Mouse (Mus musculus): ENCODE data around the gene Dcaf8.

Dcaf8 gene

DNA sequence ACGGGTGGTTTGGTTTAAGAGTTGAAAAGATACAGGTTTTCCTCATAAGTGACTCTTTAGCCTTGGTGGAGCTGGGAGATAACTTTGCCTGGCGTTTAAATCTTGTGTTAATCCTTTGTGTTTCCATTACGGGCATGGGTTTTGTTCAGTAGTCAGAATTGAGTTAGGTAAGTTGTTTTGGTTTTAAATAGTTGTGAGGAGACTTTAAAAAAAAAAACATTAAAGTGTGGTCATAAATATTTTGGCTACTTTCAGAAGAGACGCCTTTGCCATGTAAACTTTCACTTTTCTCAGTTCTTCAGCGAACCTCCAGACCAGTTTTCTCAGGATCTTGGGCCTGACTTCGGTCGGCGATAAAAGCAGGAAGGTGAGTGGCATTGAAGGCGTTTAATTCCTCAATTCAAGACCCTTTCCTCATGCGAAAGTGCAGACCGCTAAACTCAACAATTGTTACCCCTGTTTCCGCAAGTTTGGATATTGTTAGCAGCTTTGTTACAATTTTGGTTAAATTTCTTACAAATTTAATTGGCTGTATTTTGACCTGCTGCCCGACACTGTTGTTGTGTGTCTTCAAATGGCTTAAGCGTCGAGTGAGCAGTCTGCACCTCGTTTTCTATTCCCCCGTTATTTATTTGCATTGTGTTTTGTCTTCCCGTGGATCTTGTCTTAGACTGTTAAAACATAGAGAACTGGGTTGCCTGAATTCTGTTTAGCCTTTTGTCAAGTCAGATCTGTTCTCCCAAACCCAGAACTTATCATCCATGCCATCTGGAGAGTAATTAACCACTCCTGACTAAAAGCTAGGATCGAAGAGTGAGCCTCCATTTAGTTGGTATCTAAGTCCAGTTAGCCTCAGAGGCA, 1.3 kb downstream of the Dcaf8 start:
- no peak for DNase-seq

DNA sequence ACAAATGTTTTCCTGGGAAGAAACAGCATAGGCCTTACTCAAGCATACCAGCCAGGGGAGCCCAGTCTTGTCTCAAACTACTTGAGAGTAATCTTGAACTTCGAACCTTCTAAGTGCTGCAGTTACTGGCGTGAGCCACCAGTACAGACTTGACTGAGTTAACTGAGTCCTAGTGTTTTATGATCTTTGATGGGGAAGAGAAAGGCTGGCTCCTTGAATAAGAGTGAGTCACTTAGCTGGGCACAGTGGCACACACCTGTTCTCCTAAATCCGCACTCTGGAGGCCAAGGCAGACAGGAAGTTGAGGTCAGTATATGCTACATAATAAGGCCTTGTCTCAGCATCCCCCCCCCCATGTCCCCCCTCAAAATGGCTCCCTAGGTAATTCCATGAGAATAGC, 6.7 kb downstream of the Dcaf8 start:
- DNase-seq = no peak

DNA sequence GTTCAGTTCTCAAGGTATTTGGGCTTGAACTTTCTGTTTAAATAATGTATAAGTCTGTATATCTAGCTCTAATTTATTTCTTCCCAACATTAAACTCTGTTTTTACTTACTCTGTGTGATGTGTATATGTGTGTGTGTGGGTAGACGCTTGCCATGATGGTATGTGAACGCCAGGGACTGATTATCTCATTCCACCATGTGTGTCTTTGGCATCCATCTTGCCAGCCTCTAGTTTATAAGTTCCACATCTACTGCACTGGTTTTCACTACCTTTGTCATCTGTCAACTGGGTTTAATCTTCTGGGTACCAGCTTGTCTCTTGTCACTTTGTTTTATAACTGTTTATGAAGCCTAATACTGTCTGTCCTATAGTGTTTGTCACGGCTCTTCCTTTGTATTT, 7.6 kb downstream of the Dcaf8 start:
- DNase-seq = no peak

DNA sequence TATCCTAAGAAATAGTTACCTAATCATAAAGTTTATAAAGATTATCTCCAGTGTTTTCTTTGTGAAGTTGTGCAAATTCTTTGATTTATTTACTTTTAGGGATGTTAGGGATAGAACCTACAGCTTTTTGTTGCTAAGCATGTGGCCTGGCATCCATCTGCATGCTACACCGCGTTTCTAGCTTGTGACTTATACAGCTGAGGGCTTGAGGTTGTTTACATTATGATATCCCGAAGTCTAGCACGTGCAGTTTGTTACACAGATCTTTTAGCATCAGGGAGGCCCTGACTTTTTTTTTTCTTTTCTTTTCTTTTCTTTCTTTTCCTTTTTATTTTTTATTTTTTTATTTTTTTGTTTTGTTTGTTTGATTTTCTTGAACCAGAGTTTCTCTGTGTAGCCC, 12.1 kb downstream of the Dcaf8 start:
- DNase-seq = no peak

DNA sequence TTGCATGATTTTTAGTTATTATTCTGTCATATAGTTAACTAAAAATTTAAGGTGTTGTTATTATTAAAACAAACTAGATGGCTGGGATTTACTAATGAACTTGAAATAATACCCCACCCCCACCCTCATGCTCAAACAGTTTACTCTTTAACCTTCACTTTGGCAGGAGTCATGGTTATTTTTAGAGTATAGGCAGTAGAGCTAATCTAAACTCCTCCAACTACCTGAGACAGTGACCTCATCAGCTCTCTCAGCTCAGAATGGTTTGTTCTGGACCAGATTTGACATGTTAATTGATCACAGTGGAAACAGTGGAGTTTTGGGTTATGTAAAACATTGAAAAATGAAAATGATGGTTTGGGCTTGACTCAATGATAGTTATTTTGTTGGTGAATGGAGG, 12.6 kb downstream of the Dcaf8 start:
- DNase-seq = no peak

DNA sequence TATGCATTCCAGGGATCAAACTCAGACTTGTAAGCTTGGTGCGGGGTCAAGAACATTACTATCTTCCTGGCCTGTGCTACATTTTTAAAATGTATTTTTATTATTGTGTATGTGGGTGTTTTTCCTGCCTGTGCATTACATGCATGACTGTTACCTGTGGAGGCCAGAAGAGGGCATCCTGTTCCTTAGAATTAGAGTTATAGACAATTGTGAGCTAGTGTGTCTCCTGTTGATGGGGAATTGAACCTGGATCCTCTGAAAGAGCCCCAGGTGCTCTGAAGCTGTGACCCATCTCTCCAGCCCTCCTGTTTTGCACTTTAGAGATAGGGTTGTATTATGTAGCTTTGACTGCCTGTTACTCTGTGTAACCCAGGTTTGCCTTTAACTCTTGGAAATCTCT, 14.1 kb downstream of the Dcaf8 start:
- DNase-seq = peak; percentile 81

DNA sequence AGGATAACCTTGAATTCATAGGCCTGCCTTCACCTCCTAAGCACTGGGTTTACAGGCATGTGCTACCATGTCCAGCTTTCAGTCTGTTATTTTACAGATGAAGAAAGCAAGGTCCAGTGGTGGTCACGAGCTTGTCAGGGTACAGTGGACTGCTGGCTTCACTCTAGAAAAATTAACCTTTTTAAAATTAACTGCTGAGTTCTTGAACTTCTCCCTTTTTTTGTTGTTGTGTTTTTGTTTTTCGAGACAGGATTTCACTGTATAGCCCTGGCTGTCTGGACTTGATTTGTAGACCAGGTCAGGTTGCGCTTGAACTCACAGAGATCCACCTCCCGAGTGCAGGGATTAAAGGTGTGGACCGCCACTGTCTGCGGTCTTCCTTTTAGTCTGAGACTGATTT, 15.1 kb downstream of the Dcaf8 start:
- no peak for DNase-seq

DNA sequence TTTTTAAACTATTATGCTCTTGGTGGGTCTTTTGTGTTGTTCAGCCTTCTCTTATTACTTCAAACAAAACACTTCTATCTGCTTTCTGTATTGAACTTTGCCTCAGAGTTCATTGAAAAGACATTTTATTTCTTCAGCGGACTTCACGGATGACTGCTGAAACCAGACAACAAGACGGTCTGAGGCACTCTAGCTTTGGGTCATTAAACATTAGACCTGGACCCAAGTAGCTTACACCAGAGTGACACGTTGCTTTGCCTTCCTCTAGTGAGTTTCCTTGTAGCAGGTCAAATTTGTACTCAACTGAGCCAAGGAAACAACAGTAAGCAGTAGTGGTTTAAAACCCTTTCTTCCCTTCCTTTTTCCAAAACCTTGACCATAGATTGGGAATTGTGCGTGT, 20.0 kb downstream of the Dcaf8 start:
- DNase-seq = no peak

DNA sequence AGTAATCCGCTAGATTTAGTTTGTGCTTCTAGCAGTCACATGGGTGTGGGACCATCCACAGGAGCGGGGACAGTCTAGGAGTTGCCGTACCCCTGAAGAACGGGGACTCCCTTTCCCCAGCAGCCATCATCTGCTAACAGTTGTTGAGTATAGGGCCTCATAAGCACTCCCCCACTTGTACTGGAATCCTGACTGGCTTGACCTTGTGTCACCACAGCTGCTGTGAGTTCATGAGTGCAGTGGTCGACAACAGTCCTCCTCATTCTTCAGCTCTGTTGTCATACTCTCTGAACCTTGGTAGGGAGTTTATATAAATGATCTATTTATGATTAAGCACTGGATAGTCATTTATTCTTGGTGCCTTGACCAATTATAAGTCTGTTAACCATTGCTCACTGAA, 21.9 kb downstream of the Dcaf8 start:
- no peak for DNase-seq

DNA sequence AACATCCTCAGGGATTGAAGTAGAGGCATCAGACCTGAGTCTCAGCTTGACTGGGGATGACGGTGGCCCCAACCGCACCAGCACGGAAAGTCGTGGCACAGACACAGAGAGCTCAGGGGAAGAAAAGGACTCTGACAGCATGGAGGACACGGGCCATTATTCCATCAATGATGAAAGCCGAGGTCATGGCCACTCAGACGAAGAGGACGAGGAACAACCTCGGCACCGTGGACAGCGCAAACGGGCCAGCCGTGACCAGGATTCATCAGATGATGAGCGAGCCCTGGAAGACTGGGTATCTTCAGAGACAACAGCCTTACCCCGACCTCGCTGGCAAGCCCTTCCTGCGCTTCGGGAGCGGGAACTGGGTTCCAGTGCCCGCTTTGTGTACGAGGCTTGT, 24.5 kb downstream of the Dcaf8 start:
- no peak for DNase-seq

DNA sequence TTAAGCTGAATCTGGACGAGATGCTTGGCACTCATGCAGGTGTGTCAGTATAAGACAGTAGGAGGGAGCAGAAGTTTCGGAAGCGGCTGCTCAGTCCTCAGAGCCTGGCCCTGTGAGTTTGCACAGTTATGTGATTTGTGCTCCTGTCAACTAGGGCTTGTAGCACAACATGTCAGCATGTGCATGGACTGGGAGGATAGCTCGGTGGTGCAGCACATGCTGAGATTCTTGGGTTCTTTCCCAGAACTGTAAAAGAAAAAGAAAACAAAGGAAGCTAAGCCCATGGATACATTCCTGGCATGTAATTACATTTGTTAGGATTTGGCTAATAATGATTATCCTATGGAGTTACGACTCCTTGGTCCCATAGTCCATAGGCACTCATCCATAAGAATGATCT, 25.3 kb downstream of the Dcaf8 start:
- DNase-seq = no peak

DNA sequence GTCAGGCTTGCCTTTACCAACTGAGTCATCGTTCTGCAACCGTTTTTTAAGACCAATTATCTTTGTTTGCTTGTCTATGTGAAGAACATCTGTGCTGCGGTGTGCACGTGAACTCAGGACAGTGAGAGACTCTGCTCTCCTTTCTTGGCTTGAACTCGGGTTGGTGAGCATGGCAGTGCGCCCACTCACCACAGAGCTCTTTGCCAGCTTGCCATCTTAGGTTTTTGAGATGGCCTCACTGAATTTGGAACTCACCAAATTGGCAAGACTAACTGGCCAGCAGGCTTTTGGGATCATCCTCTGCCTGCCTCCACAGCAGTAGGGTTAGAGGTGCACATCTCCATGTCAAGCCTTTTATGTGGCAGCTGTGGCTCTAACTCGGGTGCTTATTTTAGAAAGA, 29.9 kb downstream of the Dcaf8 start:
- peak; percentile 57 for DNase-seq

DNA sequence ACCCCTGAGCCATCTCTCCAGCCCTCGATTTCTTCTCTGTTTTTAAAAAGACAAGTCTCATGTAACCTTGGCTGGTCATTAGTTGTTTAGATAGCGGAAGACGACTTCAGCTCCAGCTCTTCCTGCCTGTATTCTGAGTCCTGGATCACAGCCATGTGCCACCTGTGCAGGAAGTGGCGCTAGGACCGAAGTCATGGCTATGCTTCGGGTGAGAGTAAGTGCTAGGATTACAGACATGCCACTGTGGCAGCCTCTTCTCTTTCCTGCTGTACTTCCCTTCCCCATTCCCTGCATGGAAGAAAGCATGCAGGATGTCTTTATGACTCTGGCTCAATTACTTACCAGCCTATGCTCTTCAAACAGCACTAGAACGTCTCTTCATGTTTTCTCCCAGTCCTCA, 31.2 kb downstream of the Dcaf8 start:
- no peak for DNase-seq

DNA sequence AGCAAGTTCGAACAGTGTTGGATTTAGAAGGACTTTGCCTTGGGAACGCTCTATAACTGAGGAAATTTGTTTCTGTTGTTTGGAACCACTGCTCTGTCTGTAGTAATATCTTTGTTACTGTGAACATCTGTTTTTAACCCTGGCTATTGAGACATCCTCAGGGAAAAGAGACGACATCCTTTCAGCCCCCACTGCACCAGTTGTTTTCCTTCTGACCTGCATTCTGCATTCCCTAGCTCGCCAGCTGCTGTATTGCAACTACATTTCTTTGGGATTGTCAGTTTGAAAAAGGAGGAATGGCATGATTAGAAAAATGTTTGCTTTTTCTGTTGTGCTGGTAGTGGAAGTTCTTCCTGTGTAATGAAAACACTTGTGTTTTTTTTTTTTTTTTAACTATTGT, 33.0 kb downstream of the Dcaf8 start:
- no peak for DNase-seq

DNA sequence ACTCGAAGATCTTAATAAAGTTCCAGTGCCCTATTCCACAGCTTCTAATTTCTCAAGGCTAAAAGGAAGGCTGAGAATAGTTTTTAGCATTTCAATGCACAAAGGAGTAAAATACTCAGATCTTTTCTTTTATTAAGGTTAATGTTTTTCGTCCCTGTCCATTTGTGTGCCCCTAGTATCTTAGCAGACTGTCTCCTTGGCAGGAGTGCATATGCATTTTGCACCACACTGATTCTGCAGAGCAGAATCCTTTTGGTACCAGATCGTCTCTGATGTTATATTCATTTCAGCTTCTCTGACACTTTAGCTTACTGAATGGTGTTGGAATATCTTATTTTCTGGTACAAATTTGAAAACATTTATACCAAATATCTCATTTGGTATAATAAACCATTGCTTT, 33.9 kb downstream of the Dcaf8 start:
- peak; percentile 56 for DNase-seq

DNA sequence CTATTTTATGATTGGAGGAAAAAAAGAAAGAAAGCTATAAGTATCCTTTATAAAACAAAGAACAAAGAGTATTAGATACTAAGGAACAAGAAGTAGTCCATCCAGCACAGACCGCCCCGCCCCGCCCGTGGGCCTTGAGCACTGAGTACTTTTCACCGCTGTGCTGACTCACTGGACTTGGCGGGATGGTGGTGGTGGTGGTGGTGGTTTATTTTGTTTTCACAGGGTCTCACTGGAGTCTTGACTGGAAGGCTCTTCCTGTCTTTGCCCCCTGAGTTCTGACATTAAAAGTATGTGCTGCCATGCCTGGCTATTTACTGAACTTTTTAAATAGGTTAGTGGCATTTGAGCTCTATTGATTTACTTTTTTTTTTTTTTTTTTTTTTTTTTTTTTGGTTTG, 35.2 kb downstream of the Dcaf8 start:
- DNase-seq = no peak

DNA sequence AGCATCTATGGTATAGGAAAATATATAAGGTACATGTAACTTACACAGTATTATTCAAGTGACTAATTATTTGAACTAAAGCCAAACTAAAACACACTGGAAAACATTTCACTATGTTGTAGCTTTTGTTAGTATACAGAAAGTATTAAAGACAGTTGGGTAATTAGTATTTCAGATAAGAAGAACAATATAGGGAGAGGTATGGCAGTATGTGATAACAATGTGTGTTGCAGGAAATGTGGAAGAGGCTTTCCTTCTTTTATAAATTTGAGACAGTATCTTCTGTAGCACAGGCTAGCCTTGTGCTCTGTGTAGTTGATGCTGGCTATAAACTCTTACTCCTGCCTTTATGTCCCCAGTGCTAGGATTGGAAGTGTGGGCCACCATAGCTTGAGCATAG, 36.0 kb downstream of the Dcaf8 start:
- DNase-seq = no peak

DNA sequence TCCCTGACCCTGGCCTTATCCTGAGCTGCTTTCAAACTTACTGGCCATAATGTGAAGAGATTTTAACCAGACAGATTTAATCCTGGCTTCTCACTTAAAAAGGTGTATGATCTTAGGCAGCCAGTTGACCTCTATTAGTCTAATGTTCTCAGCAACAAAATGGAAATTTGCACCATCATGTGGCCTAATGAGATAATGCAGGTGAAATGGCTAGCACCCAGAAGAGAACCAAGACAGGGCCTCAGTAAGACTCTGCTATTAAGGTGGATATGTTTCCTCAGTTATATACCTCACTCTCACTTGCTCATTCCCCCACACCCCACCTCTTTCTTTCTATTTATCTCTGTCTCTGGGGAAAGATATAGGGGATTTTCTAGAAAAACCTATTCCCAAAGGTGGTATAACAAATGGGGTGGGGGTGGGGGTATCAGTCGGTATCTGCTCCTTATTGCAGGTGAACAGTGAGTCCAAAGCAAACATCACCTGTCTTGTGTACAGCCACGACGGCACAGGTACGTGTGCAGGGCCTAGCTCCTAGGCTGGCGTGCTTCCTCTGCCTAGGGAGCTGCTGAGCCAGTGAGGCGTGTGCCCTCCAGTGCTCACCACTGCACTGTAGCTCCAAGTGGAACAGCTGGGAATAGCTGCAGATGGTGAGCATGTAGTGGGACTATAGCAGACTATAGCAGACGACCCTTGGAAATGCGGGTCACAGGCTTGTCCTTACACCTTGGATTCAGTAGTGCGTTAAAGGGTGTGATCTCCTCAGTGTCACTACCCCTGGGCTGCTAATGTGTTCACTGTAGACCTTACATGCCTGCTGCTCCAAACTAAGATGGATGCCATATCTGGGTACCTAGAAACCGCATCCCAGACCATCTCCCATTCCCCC, 38.8 kb downstream of the Dcaf8 start:
- DNase-seq = no peak

DNA sequence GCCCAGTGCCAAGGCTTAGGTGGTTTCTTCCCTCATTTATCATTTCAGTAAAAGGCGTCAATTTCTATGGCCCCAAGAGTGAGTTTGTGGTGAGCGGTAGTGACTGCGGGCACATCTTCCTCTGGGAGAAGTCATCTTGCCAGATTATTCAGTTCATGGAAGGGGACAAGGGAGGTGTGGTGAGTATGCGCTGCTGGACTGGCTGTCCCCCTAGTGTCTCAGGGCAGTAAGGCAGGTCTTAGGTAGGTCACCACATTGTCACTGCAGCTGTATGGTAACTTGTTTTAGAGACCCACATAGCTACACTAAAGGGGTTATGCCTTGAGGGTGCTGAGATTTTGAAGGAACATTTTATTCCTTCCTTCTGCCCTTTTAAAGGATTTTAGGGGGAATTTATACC, 41.0 kb downstream of the Dcaf8 start:
- DNase-seq = peak; percentile 59

DNA sequence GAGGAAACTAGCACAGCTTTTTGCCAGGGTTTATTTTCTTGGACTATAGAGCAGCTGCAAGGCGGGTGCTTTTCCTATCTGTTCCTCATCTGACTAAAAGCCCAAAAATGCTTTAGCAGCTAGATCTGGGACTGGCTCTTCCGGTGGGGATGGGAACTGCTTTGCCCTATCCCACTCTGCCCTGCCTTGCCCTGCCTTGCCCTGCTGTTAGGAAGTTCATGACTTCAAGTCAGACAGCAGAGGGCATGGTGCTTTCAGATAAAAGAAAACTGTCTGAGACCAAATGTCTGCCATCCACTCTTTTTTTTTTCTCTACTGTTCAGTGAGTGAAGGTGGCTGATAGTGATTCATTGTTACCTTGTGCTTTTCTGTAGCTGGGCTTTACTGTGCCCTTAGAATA, 43.7 kb downstream of the Dcaf8 start:
- DNase-seq = no peak

DNA sequence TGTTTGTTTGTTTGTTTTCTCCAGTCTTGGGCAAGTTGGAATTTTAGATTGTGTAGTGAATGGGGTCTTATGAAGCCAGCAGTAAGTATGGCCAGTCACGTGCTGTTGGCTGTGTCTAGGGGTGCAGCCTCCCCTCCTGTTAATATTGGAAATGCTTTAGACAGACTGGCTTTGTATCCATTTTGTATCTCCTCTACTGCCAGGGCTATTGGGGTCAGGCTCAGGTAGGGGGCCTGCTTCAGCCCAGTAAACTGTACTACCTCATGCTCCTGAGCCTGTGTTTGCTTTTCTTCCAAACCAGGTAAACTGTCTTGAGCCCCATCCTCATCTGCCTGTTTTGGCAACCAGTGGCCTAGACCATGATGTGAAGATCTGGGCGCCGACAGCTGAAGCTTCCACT, 44.3 kb downstream of the Dcaf8 start:
- DNase-seq = peak; percentile 51

DNA sequence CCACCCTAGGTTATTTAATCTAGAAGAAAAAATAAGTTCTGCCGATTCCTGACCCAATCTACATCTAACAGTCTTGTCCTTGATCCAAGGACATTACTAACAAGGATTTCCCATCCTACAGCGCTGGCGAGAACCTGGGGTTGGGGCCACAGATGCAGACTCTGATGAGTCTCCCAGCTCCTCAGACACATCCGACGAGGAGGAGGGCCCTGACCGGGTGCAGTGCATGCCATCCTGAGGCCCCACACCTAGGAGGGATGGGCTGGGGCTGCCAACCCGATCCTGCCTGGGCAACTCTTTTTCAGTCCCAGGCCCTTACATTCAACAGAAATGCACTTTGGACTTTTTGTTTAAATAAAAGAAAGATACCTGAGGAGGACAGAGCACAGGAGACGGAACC, 46.6 kb downstream of the Dcaf8 start:
- DNase-seq = no peak

DNA sequence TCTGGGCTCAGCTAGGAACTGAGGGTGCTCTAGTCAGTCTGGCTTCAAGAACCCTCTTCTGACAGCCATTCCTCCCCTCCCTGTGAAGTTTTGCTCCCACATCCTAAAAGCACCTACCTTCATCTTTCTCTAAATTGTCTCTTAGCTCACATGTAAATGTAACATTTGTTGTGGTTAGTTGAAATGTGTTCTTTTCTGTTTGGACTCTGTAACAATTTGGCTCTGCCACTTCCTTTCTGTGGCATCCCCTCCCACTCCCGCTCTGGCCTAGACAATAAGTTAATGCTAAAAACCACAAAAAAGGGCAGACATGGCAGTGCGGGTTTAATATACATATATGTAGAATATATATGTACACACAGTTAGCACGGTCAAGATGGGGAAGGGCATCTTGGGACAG, 49.3 kb downstream of the Dcaf8 start:
- no peak for DNase-seq

DNA sequence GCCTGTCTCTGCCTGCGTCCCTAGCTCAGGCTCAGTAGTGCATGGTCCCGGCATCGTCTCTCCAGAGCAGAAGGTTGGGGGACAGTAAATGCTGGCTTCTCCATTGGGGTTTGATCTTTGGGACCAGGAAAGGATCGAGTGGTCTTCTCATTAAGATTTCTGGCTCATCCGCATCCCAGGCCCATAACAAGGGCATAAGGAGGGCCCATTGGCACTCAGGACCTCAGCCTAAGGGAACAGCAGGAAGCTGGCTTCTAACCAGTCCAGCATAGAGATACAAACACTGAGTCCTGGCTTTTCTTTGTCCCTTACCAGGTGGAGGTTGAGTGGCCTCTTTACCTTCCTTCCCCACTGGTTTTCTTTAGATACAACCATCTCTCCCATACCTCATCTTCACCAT, 50.0 kb downstream of the Dcaf8 start:
- DNase-seq = peak; percentile 81

All from cerebellum, adult 9-10 months (tissue).